Mouse (Mus musculus): ENCODE results near the gene Msmp. TPM values are rescaled to one million over a fixed set of nuclear protein-coding genes. Genes with fewer than 3 reads are reported as not detected.
"Not testable (repeated sequence)": the region's sequence is repeated elsewhere in the genome, so short reads cannot be mapped to it uniquely, and the experiment has no call there.

Msmp gene
- total RNA-seq, 2 experiments from 2014 or later = not detected

- ATAC-seq (replicated peaks; ENCODE audit: low FRiP score, low TSS enrichment, poor library complexity, severe bottlenecking) = peak; percentile 84
Observed at GRCm38 (mm10) chr4:43598200-43598599, 13.9 kb upstream of the Msmp start.

GRCm38 (mm10) chr4:43596597-43596996 is 12.3 kb upstream of the Msmp start:
- not testable (repeated sequence) for ATAC-seq (replicated peaks; ENCODE audit: low FRiP score, low TSS enrichment, poor library complexity, severe bottlenecking)

- ATAC-seq (replicated peaks; ENCODE audit: low FRiP score, low TSS enrichment, poor library complexity, severe bottlenecking) = no peak
Observed at GRCm38 (mm10) chr4:43593453-43593852, 9.2 kb upstream of the Msmp start.

- no peak for ATAC-seq (replicated peaks; ENCODE audit: low FRiP score, low TSS enrichment, poor library complexity, severe bottlenecking)
Observed at GRCm38 (mm10) chr4:43591961-43592360, 7.7 kb upstream of the Msmp start.

GRCm38 (mm10) chr4:43591543-43591942 is 7.2 kb upstream of the Msmp start:
- no peak for ATAC-seq (replicated peaks; ENCODE audit: low FRiP score, low TSS enrichment, poor library complexity, severe bottlenecking)

GRCm38 (mm10) chr4:43587681-43588080 is 3.4 kb upstream of the Msmp start:
- no peak for ATAC-seq (replicated peaks; ENCODE audit: low FRiP score, low TSS enrichment, poor library complexity, severe bottlenecking)

- ATAC-seq (replicated peaks; ENCODE audit: low FRiP score, low TSS enrichment, poor library complexity, severe bottlenecking) = 0 out of 2 replicates have a peak, but pooled peaks have one; percentile 19
Observed at GRCm38 (mm10) chr4:43586411-43586810, 2.1 kb upstream of the Msmp start.

- ATAC-seq (replicated peaks; ENCODE audit: low FRiP score, low TSS enrichment, poor library complexity, severe bottlenecking) = no peak
Observed at GRCm38 (mm10) chr4:43585682-43586081, 1.4 kb upstream of the Msmp start.

- no peak for ATAC-seq (replicated peaks; ENCODE audit: low FRiP score, low TSS enrichment, poor library complexity, severe bottlenecking)
Observed at GRCm38 (mm10) chr4:43583421-43583820, 873 bp downstream of the Msmp start.

- ATAC-seq (replicated peaks; ENCODE audit: low FRiP score, low TSS enrichment, poor library complexity, severe bottlenecking) = no peak
Observed at GRCm38 (mm10) chr4:43582241-43582640, 2.1 kb downstream of the Msmp start.

GRCm38 (mm10) chr4:43581381-43581780 is 2.9 kb downstream of the Msmp start:
- ATAC-seq (replicated peaks; ENCODE audit: low FRiP score, low TSS enrichment, poor library complexity, severe bottlenecking) = no peak

- ATAC-seq (replicated peaks; ENCODE audit: low FRiP score, low TSS enrichment, poor library complexity, severe bottlenecking) = no peak
Observed at GRCm38 (mm10) chr4:43580721-43581120, 3.6 kb downstream of the Msmp start.

- no peak for ATAC-seq (replicated peaks; ENCODE audit: low FRiP score, low TSS enrichment, poor library complexity, severe bottlenecking)
Observed at GRCm38 (mm10) chr4:43579731-43580130, 4.6 kb downstream of the Msmp start.

- ATAC-seq (replicated peaks; ENCODE audit: low FRiP score, low TSS enrichment, poor library complexity, severe bottlenecking) = no peak
Observed at GRCm38 (mm10) chr4:43579256-43579655, 5.0 kb downstream of the Msmp start.

GRCm38 (mm10) chr4:43578376-43579204 is 5.7 kb downstream of the Msmp start, which contains the start of the genes Rgp1 and Gba2:
Rgp1 (plus strand) TSS chr4:43578715.
Gba2 (minus strand) TSS chr4:43578873.
- ATAC-seq (replicated peaks; ENCODE audit: low FRiP score, low TSS enrichment, poor library complexity, severe bottlenecking) = peak; percentile 92

GRCm38 (mm10) chr4:43577237-43577881 is 6.9 kb downstream of the Msmp start:
- no peak for ATAC-seq (replicated peaks; ENCODE audit: low FRiP score, low TSS enrichment, poor library complexity, severe bottlenecking)

GRCm38 (mm10) chr4:43575356-43575755 is 8.9 kb downstream of the Msmp start:
- no peak for ATAC-seq (replicated peaks; ENCODE audit: low FRiP score, low TSS enrichment, poor library complexity, severe bottlenecking)

GRCm38 (mm10) chr4:43573561-43573960 is 10.7 kb downstream of the Msmp start:
- ATAC-seq (replicated peaks; ENCODE audit: low FRiP score, low TSS enrichment, poor library complexity, severe bottlenecking) = no peak

- ATAC-seq (replicated peaks; ENCODE audit: low FRiP score, low TSS enrichment, poor library complexity, severe bottlenecking) = no peak
Observed at GRCm38 (mm10) chr4:43571395-43572045, 12.8 kb downstream of the Msmp start.

- ATAC-seq (replicated peaks; ENCODE audit: low FRiP score, low TSS enrichment, poor library complexity, severe bottlenecking) = no peak
Observed at GRCm38 (mm10) chr4:43567140-43567539, 17.2 kb downstream of the Msmp start.
